Mouse (Mus musculus): ENCODE data around the gene Dcaf11. TPM values are rescaled to one million over a fixed set of nuclear protein-coding genes. Genes with fewer than 3 reads are reported as not detected.
A peak's percentile ranks its signal among the peaks of the same experiment; 100 is the strongest.

Gene Dcaf11
- polyA plus RNA-seq, 1 experiment, result 25.6 TPM

- Histone ChIP-seq H3K9ac (ENCODE audit: low read depth, poor library complexity, severe bottlenecking) (peak overlapping the region; percentile 38), H3K9me3 (replicated peaks; ENCODE audit: control insufficient read depth, insufficient read depth, low read length, poor library complexity, severe bottlenecking) (no peaks in the 10 kb centered on the region), H3K27ac (ENCODE audit: insufficient read depth, low read length) (no peak overlapping the region), H3K36me3 (ENCODE audit: control insufficient read depth, insufficient read depth, low read length, poor library complexity, severe bottlenecking) (no peaks in the 10 kb centered on the region), H3K4me3 (ENCODE audit: low read depth, low read length) (peak overlapping the region; percentile 22; the same call in 1 of the 2 replicates), H3K27me3 (ENCODE audit: control insufficient read depth, insufficient read depth, low read length, poor library complexity, severe bottlenecking) (no peaks in the 10 kb centered on the region), H3K4me1 (ENCODE audit: control insufficient read depth, insufficient read depth, low read length) (peaks cover 1% of the 10 kb centered on the region)
- no peak for TF ChIP-seq CTCF (IDR thresholded peaks at IDR 0.05; ENCODE audit: low read depth, low read length)
- TF ChIP-seq POLR2A (IDR thresholded peaks at IDR 0.05; ENCODE audit: insufficient read depth, low read length), result no peak
- no peak for TF ChIP-seq EP300 (IDR thresholded peaks at IDR 0.05; ENCODE audit: insufficient read depth, low read depth, low read length)
These were observed 912 bp upstream of the Dcaf11 start for GRCm38 (mm10) chr14:55558740-55559448.

- H3K9me3 ChIP-seq (replicated peaks; ENCODE audit: control insufficient read depth, insufficient read depth, low read length, poor library complexity, severe bottlenecking), result no peaks in the 10 kb centered on the region
These were observed 632 bp downstream of the Dcaf11 start, which contains the start of gene A730061H03Rik for GRCm38 (mm10) chr14:55560202-55561073. Gene A730061H03Rik (minus strand): TSS chr14:55560406.

DNA sequence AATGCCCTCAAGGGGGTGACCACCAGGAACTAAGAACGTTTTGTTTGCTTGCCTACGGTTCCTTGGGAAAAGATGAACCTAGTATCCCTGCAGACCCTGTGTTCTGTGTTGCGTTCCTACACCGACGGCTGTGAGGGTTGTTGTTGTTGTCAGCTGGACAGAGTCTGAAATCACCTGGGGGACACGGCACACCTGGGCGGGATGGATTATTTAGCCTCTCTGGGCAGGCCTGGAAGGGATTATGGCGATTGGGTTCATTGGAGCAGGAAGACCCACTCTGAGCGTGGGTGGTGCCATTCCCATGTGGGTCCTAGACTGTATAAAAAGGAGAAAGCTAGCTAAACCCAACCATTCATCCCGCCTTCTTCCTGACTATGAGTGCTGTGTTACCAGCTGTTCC, 2.1 kb downstream of the Dcaf11 start:
- H3K9ac ChIP-seq (ENCODE audit: low read depth, poor library complexity, severe bottlenecking), result no peak overlapping the region
- H3K4me1 ChIP-seq (ENCODE audit: control insufficient read depth, insufficient read depth, low read length), result no peaks in the 10 kb centered on the region
- no peak for TF ChIP-seq EP300 (IDR thresholded peaks at IDR 0.05; ENCODE audit: insufficient read depth, low read depth, low read length)
- TF ChIP-seq POLR2A (IDR thresholded peaks at IDR 0.05; ENCODE audit: insufficient read depth, low read length), result no peak
- no peak for TF ChIP-seq CTCF (IDR thresholded peaks at IDR 0.05; ENCODE audit: low read depth, low read length)
- H3K9me3 ChIP-seq (replicated peaks; ENCODE audit: control insufficient read depth, insufficient read depth, low read length, poor library complexity, severe bottlenecking), result no peaks in the 10 kb centered on the region
- no peak overlapping the region for H3K27ac ChIP-seq (ENCODE audit: insufficient read depth, low read length)
- H3K36me3 ChIP-seq (ENCODE audit: control insufficient read depth, insufficient read depth, low read length, poor library complexity, severe bottlenecking), result peaks cover 3% of the 10 kb centered on the region; the same call in 1 of the 2 replicates
- H3K27me3 ChIP-seq (ENCODE audit: control insufficient read depth, insufficient read depth, low read length, poor library complexity, severe bottlenecking), result no peaks in the 10 kb centered on the region
- no peak overlapping the region for H3K4me3 ChIP-seq (ENCODE audit: low read depth, low read length)

More at GRCm38 (mm10) chr14:55560202-55561073, 632 bp downstream of the Dcaf11 start, which contains the start of gene A730061H03Rik:
- Histone ChIP-seq H3K9ac (ENCODE audit: low read depth, poor library complexity, severe bottlenecking) (peak within 1 kb of the TSS; percentile 38), H3K4me3 (ENCODE audit: low read depth, low read length) (peak within 1 kb of the TSS; percentile 79), H3K27ac (ENCODE audit: insufficient read depth, low read length) (peak within 1 kb of the TSS; percentile 86), H3K4me1 (ENCODE audit: control insufficient read depth, insufficient read depth, low read length) (no peaks in the 10 kb centered on the region), H3K27me3 (ENCODE audit: control insufficient read depth, insufficient read depth, low read length, poor library complexity, severe bottlenecking) (no peaks in the 10 kb centered on the region), H3K36me3 (ENCODE audit: control insufficient read depth, insufficient read depth, low read length, poor library complexity, severe bottlenecking) (peaks cover 3% of the 10 kb centered on the region; the same call in 1 of the 2 replicates)
- TF ChIP-seq POLR2A (IDR thresholded peaks at IDR 0.05; ENCODE audit: insufficient read depth, low read length), result peak; percentile 30
- no peak for TF ChIP-seq EP300 (IDR thresholded peaks at IDR 0.05; ENCODE audit: insufficient read depth, low read depth, low read length)
- TF ChIP-seq CTCF (IDR thresholded peaks at IDR 0.05; ENCODE audit: low read depth, low read length), result no peak

GRCm38 (mm10) chr14:55563249-55563648, 3.4 kb downstream of the Dcaf11 start:
- TF ChIP-seq POLR2A (IDR thresholded peaks at IDR 0.05; ENCODE audit: insufficient read depth, low read length), result no peak
- TF ChIP-seq CTCF (IDR thresholded peaks at IDR 0.05; ENCODE audit: low read depth, low read length), result no peak
- TF ChIP-seq EP300 (IDR thresholded peaks at IDR 0.05; ENCODE audit: insufficient read depth, low read depth, low read length), result no peak
- no peak overlapping the region for H3K9ac ChIP-seq (ENCODE audit: low read depth, poor library complexity, severe bottlenecking)
- H3K27me3 ChIP-seq (ENCODE audit: control insufficient read depth, insufficient read depth, low read length, poor library complexity, severe bottlenecking), result no peaks in the 10 kb centered on the region
- no peaks in the 10 kb centered on the region for H3K4me1 ChIP-seq (ENCODE audit: control insufficient read depth, insufficient read depth, low read length)
- H3K9me3 ChIP-seq (replicated peaks; ENCODE audit: control insufficient read depth, insufficient read depth, low read length, poor library complexity, severe bottlenecking), result no peaks in the 10 kb centered on the region
- H3K27ac ChIP-seq (ENCODE audit: insufficient read depth, low read length), result no peak overlapping the region
- no peak overlapping the region for H3K4me3 ChIP-seq (ENCODE audit: low read depth, low read length)
- peaks cover 3% of the 10 kb centered on the region; the same call in 1 of the 2 replicates for H3K36me3 ChIP-seq (ENCODE audit: control insufficient read depth, insufficient read depth, low read length, poor library complexity, severe bottlenecking)

DNA sequence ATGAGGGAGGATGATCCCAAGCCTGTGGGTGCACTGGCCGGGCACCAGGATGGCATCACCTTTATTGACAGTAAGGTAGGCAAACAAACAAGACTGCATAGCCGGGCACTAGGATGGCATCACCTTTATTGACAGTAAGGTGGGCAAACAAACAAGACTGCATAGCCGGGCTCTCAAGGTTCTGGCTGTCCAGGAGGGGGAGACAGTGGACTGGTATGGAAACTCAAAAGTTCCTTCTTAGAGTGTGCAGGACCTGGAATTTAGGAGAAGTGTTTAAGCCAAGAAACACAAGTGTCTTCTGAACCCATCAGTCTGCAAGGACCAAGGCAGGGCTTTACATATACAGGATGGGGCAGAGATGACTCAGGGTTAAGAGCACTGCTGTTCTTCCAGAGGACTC, 5.9 kb downstream of the Dcaf11 start:
- H3K36me3 ChIP-seq (ENCODE audit: control insufficient read depth, insufficient read depth, low read length, poor library complexity, severe bottlenecking), result peaks cover 6% of the 10 kb centered on the region; the same call in 1 of the 2 replicates
- H3K9me3 ChIP-seq (replicated peaks; ENCODE audit: control insufficient read depth, insufficient read depth, low read length, poor library complexity, severe bottlenecking), result no peaks in the 10 kb centered on the region
- H3K9ac ChIP-seq (ENCODE audit: low read depth, poor library complexity, severe bottlenecking), result no peak overlapping the region
- H3K27ac ChIP-seq (ENCODE audit: insufficient read depth, low read length), result no peak overlapping the region
- TF ChIP-seq POLR2A (IDR thresholded peaks at IDR 0.05; ENCODE audit: insufficient read depth, low read length) (no peak), EP300 (IDR thresholded peaks at IDR 0.05; ENCODE audit: insufficient read depth, low read depth, low read length) (no peak), CTCF (IDR thresholded peaks at IDR 0.05; ENCODE audit: low read depth, low read length) (no peak)
- no peaks in the 10 kb centered on the region for H3K27me3 ChIP-seq (ENCODE audit: control insufficient read depth, insufficient read depth, low read length, poor library complexity, severe bottlenecking)
- H3K4me3 ChIP-seq (ENCODE audit: low read depth, low read length), result no peak overlapping the region
- H3K4me1 ChIP-seq (ENCODE audit: control insufficient read depth, insufficient read depth, low read length), result no peaks in the 10 kb centered on the region
